Mouse (Mus musculus) layer of hippocampus, adult 18-20 months (tissue): ENCODE measurements around the gene Npas3. TPM values are rescaled to one million over a fixed set of nuclear protein-coding genes. Genes with fewer than 3 reads are reported as not detected.

ENCODE experiments used
- DNase-seq, 2 experiments: peaks; one replicate each; pipeline ENCODE4 v3.0.0; 2022; ENCODE audit warnings: low spot score in 2 of 2
- total RNA-seq, 2 experiments: library from RNA; stranded (reverse); gene quantifications; 2 replicates each; pipeline ENCODE4 v1.2.3; 2021

Gene Npas3
- total RNA-seq, 2 experiments from 2014 or later = 23.5 to 24.8 TPM

- DNase-seq = no peak
Measured at GRCm38 (mm10) chr12:53682036-53682435, 433.6 kb downstream of the Npas3 start.

GRCm38 (mm10) chr12:53692471-53692870 is 444.0 kb downstream of the Npas3 start:
- no peak for DNase-seq

- no peak for DNase-seq
Measured at GRCm38 (mm10) chr12:53694346-53694745, 445.9 kb downstream of the Npas3 start.

- no peak for DNase-seq
Measured at GRCm38 (mm10) chr12:53695324-53695723, 446.8 kb downstream of the Npas3 start.

- no peak for DNase-seq
Measured at GRCm38 (mm10) chr12:53697645-53698044, 449.2 kb downstream of the Npas3 start.

GRCm38 (mm10) chr12:53698483-53699227 is 450.2 kb downstream of the Npas3 start:
- no peak for DNase-seq

- DNase-seq = peak; percentile 8 to 32
Measured at GRCm38 (mm10) chr12:53719896-53720295, 471.4 kb downstream of the Npas3 start.

GRCm38 (mm10) chr12:53722156-53722555 is 473.7 kb downstream of the Npas3 start:
- no peak for DNase-seq

- no peak for DNase-seq
Measured at GRCm38 (mm10) chr12:53722718-53723698, 474.5 kb downstream of the Npas3 start.

- no peak for DNase-seq
Measured at GRCm38 (mm10) chr12:53729275-53729674, 480.8 kb downstream of the Npas3 start.

- no peak for DNase-seq
Measured at GRCm38 (mm10) chr12:53738549-53739292, 490.2 kb downstream of the Npas3 start.

- no peak for DNase-seq
Measured at GRCm38 (mm10) chr12:53746653-53747052, 498.2 kb downstream of the Npas3 start.

GRCm38 (mm10) chr12:53749375-53749774 is 500.9 kb downstream of the Npas3 start:
- peak in 1 of 2 experiments; percentile 43 for DNase-seq

- no peak for DNase-seq
Measured at GRCm38 (mm10) chr12:53752281-53753072, 504.0 kb downstream of the Npas3 start.

- peak in 1 of 2 experiments; percentile 21 for DNase-seq
Measured at GRCm38 (mm10) chr12:53753368-53753937, 505.0 kb downstream of the Npas3 start.

GRCm38 (mm10) chr12:53754236-53754635 is 505.8 kb downstream of the Npas3 start:
- DNase-seq = no peak

GRCm38 (mm10) chr12:53757631-53758030 is 509.2 kb downstream of the Npas3 start:
- no peak for DNase-seq

GRCm38 (mm10) chr12:53758356-53758755 is 509.9 kb downstream of the Npas3 start:
- no peak for DNase-seq

- no peak for DNase-seq
Measured at GRCm38 (mm10) chr12:53764143-53764542, 515.7 kb downstream of the Npas3 start.

GRCm38 (mm10) chr12:53768392-53768791 is 519.9 kb downstream of the Npas3 start:
- DNase-seq = no peak
